Mouse (Mus musculus) ovary, postnatal 10 days (tissue): Measurements from ENCODE around the gene Dpep3.

Source experiments
- DNase-seq: peaks from one replicate; pipeline ENCODE4 v3.0.0; 2022; ENCODE audit warnings: low spot score

Dpep3 gene

GRCm38 (mm10) chr8:105935863-105936603 lies 43.2 kb downstream of the Dpep3 start:
- no peak for DNase-seq

DNA sequence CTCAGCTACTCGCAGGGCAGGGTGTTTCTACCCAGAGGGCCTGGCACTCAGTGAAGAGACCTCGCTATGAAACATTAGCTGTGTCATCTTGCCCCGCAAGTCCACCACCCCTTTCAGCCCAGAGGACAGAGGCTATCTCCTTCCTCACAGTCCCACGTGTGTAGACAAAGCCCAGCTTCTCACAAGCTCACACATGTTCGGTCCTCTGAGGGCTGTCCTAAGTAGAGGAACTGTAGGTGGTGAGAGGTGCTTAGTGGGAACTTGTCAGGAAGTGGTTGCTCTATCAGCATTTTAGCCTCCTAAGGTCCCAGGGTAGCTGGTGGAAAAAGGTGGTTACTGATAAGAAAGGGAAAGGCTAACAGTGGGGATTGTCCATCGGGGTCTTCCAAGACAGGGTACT lies 44.1 kb downstream of the Dpep3 start:
- DNase-seq = no peak

GRCm38 (mm10) chr8:105933762-105934161 lies 45.5 kb downstream of the Dpep3 start, which contains the start of gene Ctrl:
Gene Ctrl (minus strand): TSS chr8:105933862.
- no peak for DNase-seq

DNA sequence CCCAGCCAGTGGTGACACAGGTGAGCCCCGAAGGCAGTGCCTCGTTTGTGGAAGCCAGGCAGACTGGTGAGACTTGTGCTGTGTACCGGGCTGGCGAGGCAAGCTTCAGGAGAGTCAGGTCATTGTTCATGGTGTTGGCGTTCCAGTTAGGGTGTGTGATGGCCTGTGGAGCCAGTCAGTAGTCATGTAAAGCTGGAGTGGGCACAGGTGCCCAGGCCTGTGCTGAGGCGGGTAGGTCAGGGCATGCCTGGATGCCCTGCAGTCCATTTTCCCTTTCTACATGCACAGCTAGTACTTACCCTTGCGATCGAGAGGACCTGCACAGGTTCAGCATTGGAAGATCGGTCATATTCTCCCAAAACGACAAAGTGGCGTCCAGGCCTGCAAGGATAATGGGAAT lies 46.7 kb downstream of the Dpep3 start:
- DNase-seq = no peak

DNA sequence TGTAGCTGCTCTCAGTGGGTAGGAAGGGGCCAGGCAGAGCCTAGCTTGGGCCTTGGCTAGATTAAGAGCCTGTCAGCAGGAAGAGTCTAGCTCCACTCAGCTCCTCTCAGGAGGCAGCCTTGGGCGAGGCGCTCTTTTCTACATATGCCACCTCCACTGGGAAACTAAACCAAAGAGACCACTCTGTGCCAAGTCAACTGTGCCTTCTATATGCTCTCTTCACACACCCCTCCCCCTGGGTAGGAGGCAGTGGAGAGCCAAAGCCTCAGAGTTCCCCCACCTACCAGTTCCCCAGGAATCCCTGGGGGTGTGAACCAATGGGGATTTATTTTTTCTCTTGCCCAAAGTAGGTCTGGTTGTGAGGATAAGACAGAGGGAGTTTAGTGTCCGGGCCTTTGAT lies 48.0 kb downstream of the Dpep3 start:
- DNase-seq = no peak

DNA sequence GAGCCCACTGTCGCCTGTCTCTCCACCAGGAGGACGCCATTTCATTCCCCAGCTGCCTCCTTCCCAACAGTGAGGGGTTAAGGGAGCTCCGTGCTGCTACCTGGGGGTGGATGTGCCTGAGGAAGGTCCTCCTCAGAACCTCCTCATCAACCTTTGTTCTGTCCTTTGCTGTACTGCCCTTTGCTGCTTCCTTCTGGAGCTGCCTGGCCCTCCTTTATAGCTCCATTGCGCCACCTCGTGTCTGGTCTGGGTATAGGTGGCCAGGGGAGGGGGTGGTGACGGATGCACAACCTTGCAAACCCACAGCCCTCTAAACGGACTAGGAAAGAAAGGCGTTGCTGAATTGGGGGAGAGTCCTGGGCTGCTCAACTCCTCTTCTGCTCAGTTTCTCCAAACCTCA lies 48.6 kb downstream of the Dpep3 start:
- peak; percentile 69 for DNase-seq

DNA sequence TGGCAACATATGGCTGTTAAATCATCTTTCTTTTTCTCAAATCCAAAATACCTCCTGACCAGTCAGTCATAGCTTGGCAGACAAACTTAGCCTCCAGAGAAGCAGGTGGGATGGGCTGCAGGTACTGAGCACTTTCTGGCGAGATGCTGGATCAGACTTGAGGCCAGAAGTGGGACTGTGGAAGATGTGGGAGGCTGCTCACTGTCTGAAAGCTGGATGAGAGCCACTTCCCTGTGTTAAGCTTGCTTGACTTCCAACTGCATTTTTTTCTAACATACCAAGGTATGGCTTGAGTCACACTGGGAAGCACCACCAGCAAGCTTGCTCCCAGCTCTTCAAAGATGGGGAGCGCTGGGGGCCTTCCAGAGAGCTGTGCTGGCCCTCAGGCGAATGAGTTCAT lies 54.1 kb downstream of the Dpep3 start:
- no peak for DNase-seq
